Mouse (Mus musculus) heart, adult 8-10 months (tissue): ENCODE measurements around the gene Srrm4. TPM values are rescaled to one million over a fixed set of nuclear protein-coding genes. Genes with fewer than 3 reads are reported as not detected.
A peak's percentile ranks its signal among the peaks of the same experiment; 100 is the strongest.

Experiments
- DNase-seq: peaks from one replicate; pipeline ENCODE4 v3.0.0; 2022; ENCODE audit warnings: low spot score
- total RNA-seq, 4 experiments: library from RNA; stranded (reverse); gene quantifications; 2 replicates each; pipeline ENCODE4 v1.2.4; 2022

Srrm4 gene
- 10 to 100 TPM in 3 of 4 experiments, 1 to 10 TPM in 1; 8.5 to 17.1 (median 13.6) TPM for total RNA-seq

- peak; percentile 13 for DNase-seq
These were observed at the start of gene Srrm4 for GRCm38 (mm10) chr5:116591346-116592048. Gene Srrm4, minus strand, starts transcription at chr5:116591817.

DNA sequence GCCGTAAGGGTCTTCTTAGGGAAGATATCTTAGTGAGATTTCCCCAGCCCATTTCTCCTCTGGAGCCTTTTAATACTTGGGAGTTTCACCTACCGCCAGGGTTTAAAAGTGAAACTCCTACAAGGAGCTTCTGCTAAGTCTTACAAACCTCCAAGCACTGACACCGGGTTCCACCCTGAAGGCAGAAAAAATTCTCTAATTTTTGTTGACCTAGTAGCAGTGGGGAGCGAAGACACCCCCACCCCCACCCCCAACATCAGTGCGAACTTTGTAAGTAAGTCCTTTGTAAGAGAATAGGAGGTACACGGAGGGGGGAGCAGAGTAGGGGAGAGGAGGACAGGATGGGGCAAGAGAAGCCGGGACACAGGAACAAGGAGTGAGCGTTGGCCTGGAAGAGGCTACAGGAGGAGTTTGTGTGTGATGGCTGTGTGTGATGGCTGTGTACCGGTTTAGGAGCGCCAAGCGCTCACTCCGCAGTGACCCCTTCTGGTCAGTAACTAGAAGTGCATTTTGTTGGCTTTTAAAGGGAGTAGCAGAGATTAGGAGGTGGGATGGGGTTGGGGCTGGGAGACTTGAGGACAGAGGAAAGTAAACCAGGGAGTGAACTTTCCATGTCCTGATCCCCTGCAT lies 1.3 kb upstream of the Srrm4 start:
- no peak for DNase-seq

GRCm38 (mm10) chr5:116592049-116592800 lies 608 bp upstream of the Srrm4 start:
- DNase-seq: no peak

DNA sequence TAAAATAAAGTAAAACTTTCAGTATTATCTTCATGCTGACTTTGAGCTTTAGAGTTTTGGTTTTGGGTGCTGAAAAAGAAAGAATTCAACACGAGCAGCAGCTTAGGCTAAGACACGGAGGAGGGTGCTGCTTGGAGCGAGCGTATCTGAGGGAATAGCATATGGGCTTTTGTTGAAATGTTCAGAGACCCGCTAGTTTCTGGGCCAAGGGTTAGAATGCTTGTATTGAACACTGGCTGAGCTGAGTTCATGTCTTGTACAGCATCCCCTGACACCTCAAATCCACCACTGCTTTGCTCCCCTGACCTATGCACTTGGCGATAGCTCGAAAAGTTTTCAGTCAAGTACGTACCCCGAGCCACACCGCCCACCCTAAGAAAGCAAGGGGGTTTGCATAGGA lies 919 bp downstream of the Srrm4 start:
- no peak for DNase-seq

GRCm38 (mm10) chr5:116589631-116590030 lies 2.0 kb downstream of the Srrm4 start:
- DNase-seq: no peak

- no peak for DNase-seq
These were observed 2.8 kb downstream of the Srrm4 start for GRCm38 (mm10) chr5:116588836-116589235.

- DNase-seq: no peak
These were observed 12.1 kb downstream of the Srrm4 start for GRCm38 (mm10) chr5:116579533-116579932.

DNA sequence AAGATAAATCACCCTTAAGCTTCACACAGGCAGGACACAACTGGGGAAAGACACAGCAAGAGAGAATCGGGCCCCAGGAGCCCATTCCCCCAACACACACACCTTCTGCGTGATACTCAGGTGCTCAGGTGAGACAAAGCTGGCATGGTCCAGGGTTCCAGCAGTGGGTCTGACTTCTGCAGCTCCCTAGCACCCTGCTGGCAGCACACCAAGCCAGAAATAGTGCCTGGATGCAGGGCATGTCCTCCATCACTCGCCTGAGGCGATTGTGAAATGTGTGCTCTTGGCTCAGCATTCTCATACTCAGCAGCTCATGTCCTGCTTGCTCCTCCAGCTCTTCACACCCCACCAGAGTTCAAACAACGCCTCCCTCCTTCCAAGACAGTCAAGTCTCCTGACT lies 14.5 kb downstream of the Srrm4 start:
- no peak for DNase-seq

DNA sequence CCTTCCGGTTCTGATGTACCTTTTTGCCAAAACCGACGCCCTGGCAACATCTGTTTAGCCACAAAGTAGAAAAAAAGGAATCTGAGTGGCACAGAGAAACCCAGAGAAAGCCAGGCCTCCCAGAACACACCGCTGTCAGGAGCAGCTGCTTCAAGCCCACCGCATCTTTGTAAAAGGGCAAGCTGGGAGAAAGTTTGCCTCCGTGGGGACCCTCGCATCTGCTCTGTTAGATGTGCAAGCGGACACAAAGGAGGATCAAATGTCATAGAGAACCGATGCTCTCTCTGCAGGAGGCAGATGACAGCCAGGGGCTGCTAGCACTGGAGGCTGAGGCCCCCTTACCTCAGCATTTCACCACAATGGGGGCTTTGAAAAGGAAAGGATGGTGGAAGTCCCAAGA lies 18.3 kb downstream of the Srrm4 start:
- DNase-seq: no peak

GRCm38 (mm10) chr5:116571936-116572335 lies 19.7 kb downstream of the Srrm4 start:
- DNase-seq: no peak

GRCm38 (mm10) chr5:116571232-116571861 lies 20.3 kb downstream of the Srrm4 start:
- DNase-seq: no peak

DNA sequence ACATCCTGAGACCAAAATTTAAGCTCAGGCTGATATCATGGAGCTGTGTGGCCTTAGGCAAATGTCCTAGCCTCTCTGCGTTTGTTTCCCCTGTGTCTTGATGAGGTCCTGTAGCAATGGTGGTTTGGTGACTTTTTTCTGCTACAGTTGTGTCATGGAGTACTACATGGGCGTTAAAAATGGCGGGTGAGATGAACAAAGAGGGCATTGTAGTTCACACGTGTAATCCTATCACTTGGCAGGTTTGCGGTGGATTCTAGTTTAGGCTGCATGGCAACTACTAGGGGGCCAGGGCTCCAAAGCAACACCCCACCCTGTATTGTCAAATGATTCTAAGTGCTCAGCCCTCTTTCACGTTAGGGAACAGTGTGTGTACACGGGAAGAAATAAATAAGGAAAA lies 21.1 kb downstream of the Srrm4 start:
- no peak for DNase-seq

- DNase-seq: no peak
These were observed 22.0 kb downstream of the Srrm4 start for GRCm38 (mm10) chr5:116569629-116570028.

DNA sequence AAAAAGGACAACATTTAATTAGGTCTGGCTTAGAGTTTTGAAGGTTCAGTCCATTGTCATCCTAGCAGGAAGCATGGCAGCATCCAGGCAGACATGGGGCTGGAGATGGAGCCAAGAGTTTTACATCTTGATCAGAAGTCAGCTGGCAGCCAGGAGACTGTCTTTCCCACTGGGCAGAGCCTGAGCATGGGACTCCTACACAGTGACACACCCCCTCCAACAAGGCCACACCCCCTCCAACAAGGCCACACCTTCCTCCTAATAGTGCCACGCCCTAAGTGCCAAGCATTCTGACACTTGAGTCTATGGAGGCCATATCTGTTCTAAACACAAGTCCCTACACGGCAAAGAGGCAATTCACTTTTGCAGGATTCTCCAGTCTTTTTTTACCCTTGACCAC lies 23.6 kb downstream of the Srrm4 start:
- no peak for DNase-seq

DNA sequence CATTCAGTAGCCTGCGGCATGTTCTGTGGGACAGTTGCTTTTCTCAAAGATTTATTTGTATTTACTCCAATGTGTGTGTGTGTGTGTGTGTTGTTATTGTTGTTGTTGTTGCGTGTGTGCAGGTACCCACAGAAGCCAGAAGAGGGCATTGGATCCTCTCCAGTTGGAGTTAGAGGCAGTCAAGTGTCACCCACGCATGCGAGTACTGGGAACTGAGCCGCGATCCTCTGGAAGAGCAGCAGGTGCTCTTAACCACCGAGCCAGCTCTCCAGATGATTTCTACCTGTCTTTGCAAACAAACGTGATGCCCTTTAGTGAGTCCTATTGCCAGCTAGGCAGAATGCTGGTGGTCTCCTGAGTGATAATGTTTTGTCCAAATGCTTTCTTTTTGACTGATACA lies 24.3 kb downstream of the Srrm4 start:
- no peak for DNase-seq

- DNase-seq: no peak
These were observed 25.1 kb downstream of the Srrm4 start for GRCm38 (mm10) chr5:116566385-116567045.

GRCm38 (mm10) chr5:116565573-116565972 lies 26.0 kb downstream of the Srrm4 start:
- no peak for DNase-seq

GRCm38 (mm10) chr5:116564391-116564790 lies 27.2 kb downstream of the Srrm4 start:
- no peak for DNase-seq

DNA sequence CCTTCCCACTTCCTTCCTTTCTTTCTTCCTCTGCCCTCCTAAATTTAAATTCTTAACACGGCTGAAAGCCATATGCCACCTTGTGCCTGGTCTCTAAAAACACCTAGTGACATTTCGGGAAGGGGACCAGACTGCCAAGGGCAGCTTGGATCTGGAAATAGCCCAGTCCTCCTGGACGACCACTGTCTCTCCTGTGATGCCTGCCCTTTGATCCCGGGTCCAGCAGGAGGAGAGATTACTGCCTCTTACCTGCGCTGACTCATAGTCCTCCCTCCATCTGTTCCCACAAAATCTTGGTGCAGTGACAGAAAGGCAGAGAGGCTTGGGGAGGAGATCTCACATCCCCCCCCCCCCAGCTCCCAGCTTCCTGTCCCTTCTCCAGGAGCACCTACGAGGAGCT lies 27.9 kb downstream of the Srrm4 start:
- DNase-seq: no peak

- DNase-seq: no peak
These were observed 32.5 kb downstream of the Srrm4 start for GRCm38 (mm10) chr5:116559091-116559490.

DNA sequence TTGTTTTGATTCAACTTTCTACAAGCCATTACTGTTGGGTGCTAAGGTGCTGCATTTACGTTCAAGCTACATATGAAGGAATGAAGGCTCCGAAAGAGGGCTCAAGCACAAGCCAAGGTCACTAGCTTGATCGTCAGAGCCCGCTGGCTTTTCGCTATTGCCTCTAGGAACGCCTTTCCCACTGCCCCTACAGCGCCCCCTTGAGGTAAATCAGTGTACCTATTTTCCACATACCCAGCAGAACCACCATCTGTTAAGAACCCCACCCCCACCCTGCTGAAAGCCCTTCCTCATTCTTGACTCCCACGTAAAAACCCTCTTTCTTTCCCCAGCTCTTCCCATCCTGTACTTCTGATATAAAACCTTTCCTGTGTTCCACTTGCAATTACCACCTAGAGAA lies 35.0 kb downstream of the Srrm4 start:
- DNase-seq: no peak

- DNase-seq: no peak
These were observed 37.7 kb downstream of the Srrm4 start for GRCm38 (mm10) chr5:116553868-116554267.
